Mouse (Mus musculus): Measurements from ENCODE around the gene Pou3f1. TPM values are rescaled to one million over a fixed set of nuclear protein-coding genes. Genes with fewer than 3 reads are reported as not detected.

Gene Pou3f1
- polyA plus RNA-seq, 1 experiment = 0.02 TPM

DNA sequence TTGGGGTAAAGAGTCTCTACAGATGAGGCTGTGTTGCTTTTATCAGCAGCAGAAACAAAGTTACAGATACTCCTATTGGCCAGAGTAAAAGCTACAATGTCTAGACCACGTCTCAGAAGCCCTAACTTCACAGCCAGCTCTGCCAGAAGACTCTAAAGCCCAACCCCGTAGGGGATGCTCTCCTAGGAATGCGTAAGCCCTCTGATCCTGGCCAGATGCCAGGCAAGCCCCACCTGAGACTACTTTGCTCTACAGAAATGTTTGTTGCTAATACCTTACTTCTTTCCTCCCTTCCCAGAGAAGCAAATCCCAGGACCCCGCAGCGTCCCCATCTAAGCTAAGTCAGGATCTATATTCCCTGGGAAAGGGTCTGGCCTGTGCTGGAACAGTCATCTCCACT, 8.7 kb upstream of the Pou3f1 start:
- Histone ChIP-seq H3K36me3 (ENCODE audit: control insufficient read depth, insufficient read depth, low read length) (no peaks in the 10 kb centered on the region), H3K27ac (ENCODE audit: insufficient read depth, low read length) (no peak overlapping the region), H3K4me3 (ENCODE audit: extremely low read depth, insufficient read depth, insufficient read length) (no peak overlapping the region), H3K4me1 (ENCODE audit: control insufficient read depth, insufficient read depth, insufficient read length) (peaks cover 7% of the 10 kb centered on the region; the same call in 1 of the 2 replicates), H3K27me3 (ENCODE audit: control insufficient read depth, insufficient read depth, low read length) (no peaks in the 10 kb centered on the region)
- WGBS = 81% methylated on average over 5 of the region's 5 CpGs
- no peak for TF ChIP-seq POLR2A (IDR thresholded peaks at IDR 0.05; ENCODE audit: low read depth, low read length)
- no peak for TF ChIP-seq CTCF (IDR thresholded peaks at IDR 0.05; ENCODE audit: extremely low read depth, insufficient read depth, insufficient read length, insufficient replicate concordance)
- DNase-seq (ENCODE audit: low read depth in 1 of 2, low spot score in 2 of 2) = no peak

DNA sequence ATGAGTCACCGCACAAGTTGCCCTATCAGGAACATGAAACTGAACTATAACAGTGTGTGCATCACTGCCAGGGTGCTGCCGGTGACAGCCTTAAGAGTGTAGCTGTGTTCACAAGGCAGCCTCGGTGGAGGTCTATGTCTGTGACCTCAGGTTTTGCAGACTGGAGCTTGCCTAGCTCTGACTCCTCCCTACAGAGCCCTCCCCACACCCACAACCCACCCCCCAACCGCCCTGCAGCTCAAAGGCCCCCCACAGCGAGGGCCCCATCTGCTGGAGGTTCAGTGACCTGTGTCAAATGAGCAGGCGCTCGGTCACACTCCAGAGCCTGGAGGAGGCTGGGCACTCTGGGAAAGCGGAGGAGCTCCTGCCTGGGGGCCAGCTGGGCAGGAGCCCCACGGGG, 3.7 kb upstream of the Pou3f1 start:
- Histone ChIP-seq H3K4me3 (ENCODE audit: extremely low read depth, insufficient read depth, insufficient read length) (no peak overlapping the region), H3K27me3 (ENCODE audit: control insufficient read depth, insufficient read depth, low read length) (peaks cover 13% of the 10 kb centered on the region), H3K36me3 (ENCODE audit: control insufficient read depth, insufficient read depth, low read length) (no peaks in the 10 kb centered on the region), H3K4me1 (ENCODE audit: control insufficient read depth, insufficient read depth, insufficient read length) (peaks cover 4% of the 10 kb centered on the region; the same call in 1 of the 2 replicates), H3K27ac (ENCODE audit: insufficient read depth, low read length) (no peak overlapping the region)
- DNase-seq (ENCODE audit: low read depth in 1 of 2, low spot score in 2 of 2) = no peak
- TF ChIP-seq CTCF (IDR thresholded peaks at IDR 0.05; ENCODE audit: extremely low read depth, insufficient read depth, insufficient read length, insufficient replicate concordance) (no peak), POLR2A (IDR thresholded peaks at IDR 0.05; ENCODE audit: low read depth, low read length) (no peak)
- WGBS = 11% methylated on average over 9 of the region's 9 CpGs

DNA sequence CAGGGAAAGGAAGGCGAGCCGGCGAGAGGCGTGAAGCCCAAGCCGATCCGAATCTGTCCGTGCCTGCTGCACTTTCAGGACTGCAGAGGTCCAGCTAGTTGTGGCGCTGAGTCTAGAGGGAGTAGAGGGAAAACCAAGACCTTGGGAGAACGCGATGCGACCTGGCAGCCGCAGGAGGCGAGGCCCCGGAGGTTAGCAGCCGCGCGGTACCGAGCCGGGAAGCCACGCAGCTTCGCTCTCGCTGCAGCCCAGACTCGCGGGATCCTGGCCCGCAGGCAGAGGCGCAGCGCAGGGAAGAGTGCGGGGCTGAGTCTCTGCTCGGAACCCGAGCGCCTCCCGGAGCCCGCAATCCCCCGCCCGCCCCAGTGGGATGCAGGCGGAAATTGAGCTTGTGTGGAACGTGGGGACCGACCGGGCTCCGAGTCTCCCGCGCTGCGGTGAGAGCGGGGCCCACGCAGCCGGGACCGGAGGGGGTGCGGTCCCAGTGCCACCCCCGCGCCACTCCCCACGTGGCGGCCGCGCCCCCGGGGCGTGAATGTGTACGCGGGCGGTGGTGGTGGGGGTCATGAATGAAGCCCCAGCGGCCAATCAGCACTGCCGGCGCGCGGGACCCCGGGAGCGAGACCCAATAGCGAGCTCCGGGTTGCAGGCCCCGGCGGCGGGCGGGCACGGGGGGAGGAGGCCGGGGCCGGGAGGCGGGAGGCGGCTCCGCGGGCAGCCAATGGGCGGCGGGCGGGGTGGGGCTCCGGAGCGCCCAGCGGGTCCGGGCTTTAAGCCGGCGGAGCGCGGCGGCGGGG, 445 bp downstream of the Pou3f1 start:
- DNase-seq (ENCODE audit: low read depth in 1 of 2, low spot score in 2 of 2) = peak in 1 of 2 experiments; percentile 32
- 2% methylated on average over 73 of the region's 92 CpGs for WGBS

DNA sequence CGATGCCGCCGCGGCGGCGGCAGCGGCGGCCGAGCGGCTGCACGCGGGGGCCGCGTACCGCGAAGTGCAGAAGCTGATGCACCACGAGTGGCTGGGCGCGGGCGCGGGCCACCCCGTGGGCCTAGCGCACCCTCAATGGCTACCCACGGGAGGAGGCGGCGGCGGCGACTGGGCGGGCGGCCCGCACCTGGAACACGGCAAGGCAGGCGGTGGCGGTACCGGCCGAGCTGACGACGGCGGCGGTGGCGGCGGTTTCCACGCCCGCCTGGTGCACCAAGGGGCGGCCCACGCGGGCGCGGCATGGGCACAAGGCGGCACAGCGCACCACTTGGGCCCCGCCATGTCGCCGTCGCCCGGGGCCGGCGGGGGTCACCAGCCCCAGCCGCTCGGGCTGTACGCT, 1.2 kb downstream of the Pou3f1 start:
- no peak for DNase-seq (ENCODE audit: low read depth in 1 of 2, low spot score in 2 of 2)
- peaks cover 11% of the 10 kb centered on the region; the same call in 1 of the 2 replicates for H3K4me1 ChIP-seq (ENCODE audit: control insufficient read depth, insufficient read depth, insufficient read length)
- H3K36me3 ChIP-seq (ENCODE audit: control insufficient read depth, insufficient read depth, low read length) = no peaks in the 10 kb centered on the region
- no peak overlapping the region for H3K27ac ChIP-seq (ENCODE audit: insufficient read depth, low read length)
- TF ChIP-seq CTCF (IDR thresholded peaks at IDR 0.05; ENCODE audit: extremely low read depth, insufficient read depth, insufficient read length, insufficient replicate concordance) = no peak
- no peak for TF ChIP-seq POLR2A (IDR thresholded peaks at IDR 0.05; ENCODE audit: low read depth, low read length)
- peak overlapping the region; percentile 33; the same call in 1 of the 2 replicates for H3K4me3 ChIP-seq (ENCODE audit: extremely low read depth, insufficient read depth, insufficient read length)
- H3K27me3 ChIP-seq (ENCODE audit: control insufficient read depth, insufficient read depth, low read length) = peaks cover 33% of the 10 kb centered on the region
- 4% methylated on average over 40 of the region's 61 CpGs for WGBS

More for the DNA sequence above, 445 bp downstream of the Pou3f1 start:
- Histone ChIP-seq H3K27ac (ENCODE audit: insufficient read depth, low read length) (no peak overlapping the region), H3K4me3 (ENCODE audit: extremely low read depth, insufficient read depth, insufficient read length) (peak overlapping the region; percentile 51), H3K4me1 (ENCODE audit: control insufficient read depth, insufficient read depth, insufficient read length) (peaks cover 11% of the 10 kb centered on the region; the same call in 1 of the 2 replicates), H3K36me3 (ENCODE audit: control insufficient read depth, insufficient read depth, low read length) (no peaks in the 10 kb centered on the region), H3K27me3 (ENCODE audit: control insufficient read depth, insufficient read depth, low read length) (peaks cover 33% of the 10 kb centered on the region)
- TF ChIP-seq CTCF (IDR thresholded peaks at IDR 0.05; ENCODE audit: extremely low read depth, insufficient read depth, insufficient read length, insufficient replicate concordance) (no peak), POLR2A (IDR thresholded peaks at IDR 0.05; ENCODE audit: low read depth, low read length) (no peak)

DNA sequence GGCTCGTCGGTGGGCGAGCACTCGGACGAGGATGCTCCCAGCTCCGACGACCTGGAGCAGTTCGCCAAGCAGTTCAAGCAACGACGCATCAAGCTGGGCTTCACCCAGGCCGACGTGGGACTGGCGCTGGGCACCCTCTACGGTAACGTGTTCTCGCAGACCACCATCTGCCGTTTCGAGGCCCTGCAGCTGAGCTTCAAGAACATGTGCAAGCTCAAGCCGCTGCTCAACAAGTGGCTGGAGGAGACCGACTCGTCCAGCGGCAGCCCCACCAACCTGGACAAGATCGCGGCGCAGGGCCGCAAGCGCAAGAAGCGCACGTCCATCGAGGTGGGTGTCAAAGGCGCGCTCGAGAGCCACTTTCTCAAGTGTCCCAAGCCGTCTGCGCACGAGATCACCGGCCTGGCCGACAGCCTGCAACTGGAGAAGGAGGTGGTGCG, 1.8 kb downstream of the Pou3f1 start:
- H3K27me3 ChIP-seq (ENCODE audit: control insufficient read depth, insufficient read depth, low read length) = peaks cover 33% of the 10 kb centered on the region

DNA sequence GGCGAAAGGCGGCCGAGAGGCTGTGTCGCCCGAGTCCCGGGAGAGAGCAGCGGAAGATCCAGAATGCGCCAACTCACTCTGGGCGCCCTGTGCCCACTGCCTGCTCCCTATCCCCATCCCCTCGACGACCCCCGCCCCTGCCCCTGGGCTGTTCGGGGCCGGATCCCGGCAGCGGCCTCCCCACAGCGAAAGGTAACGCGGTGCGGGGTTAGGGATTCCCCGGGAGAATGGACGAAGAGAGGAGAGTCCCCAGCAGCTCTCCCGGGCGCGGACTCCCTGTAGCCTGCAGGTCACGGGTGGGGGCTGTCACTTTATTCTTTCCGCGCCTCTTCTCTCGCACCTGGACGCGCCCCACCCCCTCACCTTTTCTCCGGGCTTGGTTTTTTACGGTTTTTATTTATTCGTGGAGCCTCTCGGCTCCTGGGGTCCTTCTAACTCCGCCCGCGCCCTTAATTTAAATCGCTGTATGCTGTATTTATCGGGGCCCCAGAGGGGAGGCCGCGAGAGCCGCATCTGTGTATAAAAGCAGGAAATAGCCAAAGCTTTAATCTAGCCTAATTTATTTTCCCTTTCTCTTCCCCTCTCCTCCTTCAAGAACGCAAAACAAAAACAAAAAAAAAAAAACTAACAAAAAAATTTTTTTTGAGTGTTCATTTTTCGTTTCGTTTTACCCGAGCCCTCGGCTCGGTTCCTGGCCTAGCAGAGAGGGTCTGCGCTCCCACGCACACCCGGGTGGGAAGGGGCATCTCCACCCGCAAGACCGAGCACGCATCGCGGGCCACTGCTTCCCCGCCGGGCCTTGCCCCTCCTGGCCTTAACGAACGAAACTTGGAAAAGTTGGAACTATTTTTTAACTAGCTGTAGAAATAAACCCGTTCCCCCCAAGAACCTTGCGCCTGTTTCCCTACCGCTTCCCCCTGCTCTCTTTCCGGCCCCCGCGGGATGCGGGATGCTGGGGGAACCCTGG, 2.9 kb downstream of the Pou3f1 start:
- no peak for DNase-seq (ENCODE audit: low read depth in 1 of 2, low spot score in 2 of 2)
- H3K4me3 ChIP-seq (ENCODE audit: extremely low read depth, insufficient read depth, insufficient read length) = peak overlapping the region; percentile 12; the same call in 1 of the 2 replicates
- 5% methylated on average over 68 of the region's 68 CpGs for WGBS
- H3K27me3 ChIP-seq (ENCODE audit: control insufficient read depth, insufficient read depth, low read length) = peaks cover 33% of the 10 kb centered on the region
- no peak overlapping the region for H3K27ac ChIP-seq (ENCODE audit: insufficient read depth, low read length)
- no peaks in the 10 kb centered on the region for H3K36me3 ChIP-seq (ENCODE audit: control insufficient read depth, insufficient read depth, low read length)
- H3K4me1 ChIP-seq (ENCODE audit: control insufficient read depth, insufficient read depth, insufficient read length) = peaks cover 11% of the 10 kb centered on the region; the same call in 1 of the 2 replicates
- TF ChIP-seq POLR2A (IDR thresholded peaks at IDR 0.05; ENCODE audit: low read depth, low read length) (no peak), CTCF (IDR thresholded peaks at IDR 0.05; ENCODE audit: extremely low read depth, insufficient read depth, insufficient read length, insufficient replicate concordance) (no peak)

More for the DNA sequence above, 1.8 kb downstream of the Pou3f1 start:
- Histone ChIP-seq H3K4me1 (ENCODE audit: control insufficient read depth, insufficient read depth, insufficient read length) (peaks cover 11% of the 10 kb centered on the region; the same call in 1 of the 2 replicates), H3K27ac (ENCODE audit: insufficient read depth, low read length) (no peak overlapping the region), H3K36me3 (ENCODE audit: control insufficient read depth, insufficient read depth, low read length) (no peaks in the 10 kb centered on the region), H3K4me3 (ENCODE audit: extremely low read depth, insufficient read depth, insufficient read length) (peak overlapping the region; percentile 8; the same call in 1 of the 2 replicates)
- WGBS = 6% methylated on average over 39 of the region's 39 CpGs
- no peak for DNase-seq (ENCODE audit: low read depth in 1 of 2, low spot score in 2 of 2)
- no peak for TF ChIP-seq CTCF (IDR thresholded peaks at IDR 0.05; ENCODE audit: extremely low read depth, insufficient read depth, insufficient read length, insufficient replicate concordance)
- TF ChIP-seq POLR2A (IDR thresholded peaks at IDR 0.05; ENCODE audit: low read depth, low read length) = no peak
